Mouse (Mus musculus) kidney, postnatal 36 days (tissue): ENCODE results near the gene Upk3bl.

Source experiments
- DNase-seq, 2 experiments: peaks; one replicate each; pipeline ENCODE4 v3.0.0; 2021 to 2022; ENCODE audit warnings: mixed read lengths in 2 of 2

The Upk3bl gene

GRCm38 (mm10) chr5:136054301-136055077 is at the start of gene Upk3bl:
Gene Upk3bl (plus strand): TSS chr5:136054492.
- no peak for DNase-seq

- DNase-seq = no peak
Observed at GRCm38 (mm10) chr5:136004537-136004936, 49.8 kb upstream of the Upk3bl start.

- no peak for DNase-seq
Observed at GRCm38 (mm10) chr5:136007745-136008144, 46.5 kb upstream of the Upk3bl start.

DNA sequence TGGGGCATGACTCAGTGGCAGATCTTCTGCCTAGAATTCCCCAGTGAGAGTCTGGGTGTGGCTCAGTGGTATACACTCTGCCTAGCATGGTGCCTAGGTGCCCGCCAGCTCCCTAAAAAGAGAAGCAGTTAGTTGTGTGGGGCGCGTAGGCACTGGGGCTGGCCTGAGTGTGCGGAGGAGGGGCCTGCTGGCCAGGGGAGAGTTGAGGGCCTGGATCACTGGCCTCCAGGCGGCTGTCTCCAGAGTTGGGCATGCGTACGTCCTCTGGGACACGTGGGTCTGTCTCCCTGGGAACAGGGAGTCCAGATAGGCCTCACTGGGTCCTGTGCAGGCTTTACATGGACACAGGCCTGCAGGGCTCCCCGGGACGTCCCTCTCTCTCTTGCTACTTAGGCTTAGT is 39.4 kb upstream of the Upk3bl start:
- peak; percentile 40 to 49 for DNase-seq

DNA sequence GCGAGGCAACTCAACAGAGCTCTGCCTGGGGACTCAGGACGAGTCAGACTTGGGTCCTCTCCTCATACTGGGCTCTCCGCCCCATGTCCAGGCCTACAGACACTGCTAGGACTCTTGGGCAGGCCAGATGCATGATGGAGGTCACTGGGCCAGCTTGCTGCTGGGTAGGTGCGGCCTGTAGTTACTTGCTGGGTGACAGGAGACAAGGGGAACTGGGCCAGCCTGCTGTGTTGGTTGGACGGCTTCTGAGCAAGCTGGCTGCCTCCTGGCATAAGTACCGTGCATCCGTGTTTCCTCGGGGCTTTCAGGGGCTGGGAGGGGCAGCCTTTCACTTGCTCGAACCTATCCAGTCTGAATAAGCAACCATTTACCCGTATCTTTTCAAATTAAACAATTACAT is 38.7 kb upstream of the Upk3bl start:
- DNase-seq = peak in 1 of 2 experiments; percentile 18

DNA sequence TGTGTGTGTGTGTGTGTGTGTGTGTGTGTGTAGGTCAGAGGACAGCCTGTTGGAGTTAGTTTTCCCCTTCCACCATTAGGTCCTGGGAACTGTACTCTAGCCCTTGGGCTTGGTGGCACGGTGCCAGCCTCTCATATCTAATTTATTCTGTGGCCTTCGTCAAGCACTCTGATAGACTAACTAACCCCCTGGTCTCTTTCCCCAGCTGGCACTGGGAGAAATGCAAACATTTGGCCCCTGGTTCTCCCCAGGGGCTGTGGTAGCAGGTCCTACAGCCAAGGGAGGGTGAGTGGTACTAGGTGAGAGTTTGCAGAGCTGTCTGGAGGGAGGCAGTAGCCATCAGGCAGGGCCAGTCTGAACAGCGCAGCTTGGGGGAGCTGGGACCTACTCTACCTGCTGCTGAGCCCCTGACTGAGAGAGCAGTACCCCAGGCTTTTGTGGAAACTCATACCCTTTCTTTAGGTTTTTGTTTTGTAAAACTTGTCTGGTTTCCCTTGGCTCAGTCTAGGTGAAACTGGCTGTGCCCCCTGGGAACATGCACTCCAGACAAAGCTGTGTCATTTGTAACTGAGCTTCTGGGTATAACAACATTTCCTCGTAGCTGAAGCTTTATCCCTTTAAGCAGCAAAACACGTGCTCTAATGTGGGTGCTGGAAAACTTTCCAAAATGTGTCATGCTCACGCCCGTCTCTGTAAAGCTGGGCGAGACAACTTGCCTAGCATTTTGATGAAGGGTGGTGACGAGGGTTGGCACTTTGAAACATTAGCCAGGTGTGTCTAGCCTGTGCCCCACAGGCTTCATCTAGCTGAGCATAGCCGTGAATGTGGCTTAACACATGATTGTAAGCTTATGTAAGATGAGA is 38.0 kb upstream of the Upk3bl start:
- peak; percentile 64 to 75 for DNase-seq

DNA sequence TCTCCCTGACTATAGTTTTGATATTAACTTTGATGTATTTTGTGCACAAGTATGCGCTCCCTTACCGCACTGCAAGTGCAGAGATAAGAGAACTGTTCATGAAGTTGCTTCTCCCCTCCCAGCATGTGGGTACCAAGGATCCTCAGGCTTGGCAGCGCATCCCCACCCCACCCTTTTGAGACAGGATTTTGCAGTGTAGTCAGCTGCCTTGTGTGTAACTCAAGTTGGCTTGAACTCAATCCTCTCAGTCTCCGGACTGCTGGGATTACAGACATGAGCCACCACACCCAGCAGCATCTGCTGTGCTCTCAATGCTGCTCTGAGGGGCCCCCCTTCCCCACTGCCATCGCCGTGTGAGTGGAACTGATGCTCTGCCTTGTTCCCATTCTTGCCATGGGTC is 37.0 kb upstream of the Upk3bl start:
- no peak for DNase-seq

- no peak for DNase-seq
Observed at GRCm38 (mm10) chr5:136018726-136019125, 35.6 kb upstream of the Upk3bl start.

DNA sequence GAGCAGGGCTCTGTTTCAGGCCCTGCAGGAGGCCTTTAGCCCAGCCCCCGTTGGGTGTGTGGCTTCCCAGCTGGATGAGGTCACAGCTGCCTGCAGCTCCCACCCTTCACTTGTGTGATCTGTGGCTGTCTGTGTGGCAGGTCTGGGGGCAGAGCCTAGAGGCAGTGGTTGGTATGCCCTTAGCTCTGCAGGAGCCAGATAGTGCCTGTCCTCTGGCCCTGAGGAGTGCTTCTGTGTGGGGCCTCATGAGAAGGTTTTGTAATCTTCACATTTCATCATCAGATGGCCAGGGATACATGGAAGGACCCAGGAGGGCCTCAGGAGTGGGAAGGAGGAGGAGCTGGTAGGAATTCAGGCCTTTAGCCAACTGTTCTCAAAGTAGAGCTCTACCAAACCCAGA is 34.4 kb upstream of the Upk3bl start:
- DNase-seq = no peak

DNA sequence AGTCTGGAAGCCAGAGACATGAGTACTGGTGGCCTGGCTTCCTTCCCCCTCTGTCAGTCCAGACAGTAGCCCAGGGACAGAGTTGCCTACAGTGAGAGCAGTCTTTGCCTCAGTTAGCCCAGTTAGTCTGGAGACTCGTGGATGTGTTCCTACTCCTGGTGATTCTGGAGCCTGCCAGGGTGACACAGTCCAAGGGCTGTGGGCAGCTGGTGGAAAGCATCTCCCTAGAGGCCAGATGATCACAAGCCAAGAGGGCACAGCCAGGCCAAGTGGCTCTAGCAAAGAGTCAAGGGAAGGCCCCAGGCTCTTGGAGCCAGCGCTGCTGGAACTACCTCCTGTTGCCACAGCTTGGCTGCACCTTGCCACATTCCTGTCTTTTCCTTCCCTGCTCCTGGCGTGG is 28.6 kb upstream of the Upk3bl start:
- DNase-seq = no peak

DNA sequence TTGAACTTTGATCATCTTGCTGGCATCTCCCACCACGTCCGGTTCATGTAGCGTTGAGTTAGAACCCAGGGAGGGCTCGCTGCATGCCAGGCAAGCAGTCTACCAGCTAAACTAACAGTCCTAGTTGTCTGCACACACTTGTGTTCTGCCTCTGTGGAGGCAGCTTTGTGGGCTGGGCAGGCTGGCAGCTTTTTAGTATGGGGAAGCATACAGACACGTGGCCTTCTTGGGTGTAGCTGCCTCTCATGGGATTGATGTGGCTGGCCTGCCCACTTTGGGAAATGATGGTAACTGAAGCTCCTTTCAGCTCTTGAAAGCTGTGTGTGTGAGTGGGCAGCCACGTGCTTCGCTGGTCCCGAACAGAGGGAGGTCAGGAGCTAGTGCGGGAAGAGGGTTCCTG is 27.4 kb upstream of the Upk3bl start:
- no peak for DNase-seq

DNA sequence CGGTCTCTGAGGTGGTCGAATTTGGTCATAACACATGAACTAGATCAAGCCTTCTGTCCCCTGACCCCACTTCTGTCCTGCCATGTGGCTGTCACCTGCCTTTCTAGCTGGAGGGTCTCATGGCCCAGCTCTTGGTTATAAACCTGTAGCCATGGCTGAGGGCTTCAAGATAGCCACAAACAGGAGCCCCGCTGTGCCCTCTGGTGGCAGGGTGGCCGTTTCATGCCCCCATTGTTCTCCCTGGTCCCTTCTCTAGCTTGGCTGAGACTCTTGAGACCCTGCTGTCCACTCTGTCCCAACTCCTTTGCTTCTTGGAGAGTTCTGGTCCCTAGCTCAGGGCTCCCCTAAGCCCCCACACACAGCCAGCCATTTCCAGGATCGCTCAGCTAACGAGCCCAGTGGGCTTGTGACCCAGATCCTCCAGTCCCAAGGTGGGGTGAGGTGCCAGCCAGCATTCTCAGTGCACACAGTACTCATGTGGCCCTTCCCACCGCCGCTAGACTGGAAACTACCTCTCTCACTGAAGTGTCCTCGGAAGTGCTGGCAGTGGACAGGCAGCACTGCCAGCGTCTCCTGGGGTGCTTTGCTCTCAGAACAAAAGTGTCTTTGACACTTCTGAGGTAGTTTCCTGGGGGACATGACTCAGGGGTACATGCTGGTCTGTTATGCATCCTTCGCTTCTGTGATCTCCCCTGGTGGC is 26.5 kb upstream of the Upk3bl start:
- DNase-seq = peak in 1 of 2 experiments; percentile 29

DNA sequence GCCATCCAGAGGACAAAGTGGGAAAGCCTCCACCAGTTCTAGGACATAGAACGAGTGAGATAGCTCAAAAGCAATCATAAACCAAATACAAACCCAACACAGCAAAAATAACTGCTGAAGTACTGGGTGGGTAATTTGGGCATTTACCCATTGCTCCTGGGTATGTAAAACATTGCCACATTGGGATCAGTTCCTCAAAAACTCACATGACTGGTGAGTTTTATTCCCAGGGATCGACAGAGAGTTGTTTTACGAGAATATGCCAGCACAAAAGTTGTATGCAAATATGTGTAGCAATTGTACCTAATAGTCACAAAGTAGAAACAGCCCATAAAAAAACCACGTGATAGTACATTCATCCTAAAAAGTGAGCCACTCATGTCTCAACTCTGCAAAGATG is 19.4 kb upstream of the Upk3bl start:
- DNase-seq = no peak

- DNase-seq = no peak
Observed at GRCm38 (mm10) chr5:136035285-136035684, 19.0 kb upstream of the Upk3bl start.

DNA sequence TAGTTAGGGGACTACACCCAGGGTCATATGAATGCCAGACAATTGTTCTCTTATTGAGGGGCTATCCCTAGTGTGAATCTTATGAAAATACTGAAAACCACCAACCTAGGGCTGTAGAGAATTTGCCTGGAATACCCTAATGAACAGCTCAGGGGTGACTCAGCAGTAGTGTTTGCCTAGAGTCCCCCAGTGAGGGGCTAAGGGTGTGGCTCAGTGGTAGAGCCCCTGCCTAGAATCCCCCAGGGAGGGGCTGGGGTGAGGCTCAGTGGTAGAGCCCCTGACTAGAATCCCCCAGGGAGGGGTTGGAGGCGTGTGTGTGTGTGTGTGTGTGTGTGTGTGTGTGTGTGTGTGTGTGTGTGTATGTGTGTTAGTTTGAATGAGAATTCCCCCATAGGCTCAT is 17.6 kb upstream of the Upk3bl start:
- DNase-seq = no peak

GRCm38 (mm10) chr5:136038258-136039214 is 15.8 kb upstream of the Upk3bl start, which contains the start of gene Upk3b:
Gene Upk3b (plus strand): TSS chr5:136038496.
- no peak for DNase-seq

GRCm38 (mm10) chr5:136040210-136040609 is 14.1 kb upstream of the Upk3bl start:
- no peak for DNase-seq

GRCm38 (mm10) chr5:136041260-136041659 is 13.0 kb upstream of the Upk3bl start:
- no peak for DNase-seq

- no peak for DNase-seq
Observed at GRCm38 (mm10) chr5:136041666-136042065, 12.6 kb upstream of the Upk3bl start.

GRCm38 (mm10) chr5:136044865-136045264 is 9.4 kb upstream of the Upk3bl start:
- DNase-seq = peak in 1 of 2 experiments; percentile 60

- DNase-seq = peak in 1 of 2 experiments; percentile 46
Observed at GRCm38 (mm10) chr5:136045408-136045807, 8.9 kb upstream of the Upk3bl start.

- DNase-seq = peak; percentile 87 to 97
Observed at GRCm38 (mm10) chr5:136045987-136046386, 8.3 kb upstream of the Upk3bl start.
